Mouse (Mus musculus) adipocyte (in vitro differentiated cells): ENCODE data around the gene AW822073.
"Not testable (repeated sequence)": the region's sequence is repeated elsewhere in the genome, so short reads cannot be mapped to it uniquely, and the experiment has no call there.

Experiments
- DNase-seq: peaks from one replicate; pipeline ENCODE4 v3.0.0-alpha.2; 2016; ENCODE audit warnings: low spot score

Gene AW822073

DNA sequence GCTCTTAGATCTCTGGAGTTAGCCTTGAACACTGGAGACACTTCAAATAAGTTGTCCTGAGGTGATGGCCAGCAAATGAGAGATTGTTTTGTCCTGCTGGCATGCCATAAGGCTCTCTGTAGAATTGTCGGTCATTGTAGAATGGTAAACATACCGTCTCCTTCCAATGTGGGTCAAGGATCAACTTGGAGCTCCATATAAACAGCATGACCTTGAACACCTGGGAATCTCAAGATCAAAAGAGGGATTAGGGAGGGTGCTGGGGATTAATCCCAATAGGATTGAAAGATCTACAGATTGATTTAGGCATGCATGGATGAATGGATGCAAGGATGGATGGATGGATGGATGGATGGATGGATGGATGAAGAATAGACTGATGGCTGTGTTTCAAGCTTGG is 3.2 kb downstream of the AW822073 start:
- not testable (repeated sequence) for DNase-seq

DNA sequence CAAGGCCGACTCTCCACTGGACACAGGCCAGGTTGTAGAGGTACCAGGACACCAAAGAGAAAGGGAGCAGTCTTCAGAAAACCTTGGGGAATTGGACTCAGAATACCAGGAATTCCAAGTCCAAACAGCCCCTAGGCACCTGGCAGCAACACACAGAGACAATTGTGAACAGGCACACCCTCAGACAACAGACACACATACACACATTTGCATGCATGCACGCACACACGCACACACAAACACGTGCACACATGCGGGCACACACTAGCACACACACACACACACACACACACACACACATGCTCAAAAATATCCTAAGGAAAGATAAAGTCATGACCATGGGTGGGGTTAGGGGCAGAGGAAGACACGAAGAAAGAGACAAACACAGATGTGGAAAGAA is 4.0 kb downstream of the AW822073 start:
- no peak for DNase-seq

DNA sequence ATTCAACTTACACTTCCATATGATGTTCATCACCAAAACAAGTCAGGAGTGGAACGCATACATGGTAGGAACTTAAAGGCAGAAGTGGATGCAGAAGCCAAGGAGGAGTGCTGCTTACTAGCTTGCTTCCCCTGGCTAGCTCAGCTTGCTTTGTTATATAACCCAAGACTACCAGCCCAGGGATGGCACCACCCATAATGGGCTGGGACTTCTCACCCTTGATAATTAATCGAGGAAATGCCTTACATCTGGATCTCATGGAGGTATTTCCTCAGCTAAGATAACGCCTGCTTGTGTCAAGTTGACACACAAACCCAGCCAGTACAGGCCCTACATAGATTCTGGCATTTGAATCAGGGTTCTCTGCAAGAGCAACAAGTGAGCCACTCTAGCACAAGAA is 7.4 kb downstream of the AW822073 start:
- DNase-seq = no peak

DNA sequence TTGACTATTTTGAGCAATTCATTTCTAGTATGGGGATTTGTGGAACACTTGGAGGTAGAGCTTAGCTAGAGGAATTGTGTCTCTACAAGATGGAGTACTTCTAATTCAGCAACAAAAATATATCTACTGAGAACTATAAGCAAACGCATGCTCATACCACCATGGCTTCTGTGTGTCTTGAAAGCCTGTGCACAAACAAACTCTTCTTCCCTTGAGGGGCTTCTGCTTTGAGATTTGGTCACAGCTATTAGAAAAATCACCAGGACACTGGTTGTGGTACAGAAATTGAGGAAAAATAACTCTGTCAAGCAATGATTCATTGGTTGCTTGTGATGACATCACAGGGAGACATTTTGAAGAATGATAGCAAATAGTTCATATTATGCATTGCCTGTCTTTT is 9.4 kb downstream of the AW822073 start:
- no peak for DNase-seq

DNA sequence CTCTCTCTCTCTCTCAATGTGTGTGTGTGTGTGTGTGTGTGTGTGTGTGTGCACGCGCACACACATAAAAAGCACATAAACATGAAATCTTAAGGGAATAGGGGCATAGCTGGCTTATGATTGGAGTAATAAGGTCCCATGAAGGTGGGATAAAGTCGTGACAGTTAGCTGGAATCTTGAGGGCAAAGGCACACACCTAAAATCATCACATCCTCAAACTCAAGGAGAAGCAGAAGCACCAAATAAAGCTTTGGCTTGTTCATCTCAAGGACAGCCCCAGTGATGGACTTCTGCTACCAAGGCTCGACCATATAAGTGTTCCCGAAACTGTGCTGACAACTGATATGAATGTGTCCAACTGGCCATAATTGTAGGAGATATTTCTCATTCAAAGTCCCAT is 9.8 kb downstream of the AW822073 start:
- no peak for DNase-seq

DNA sequence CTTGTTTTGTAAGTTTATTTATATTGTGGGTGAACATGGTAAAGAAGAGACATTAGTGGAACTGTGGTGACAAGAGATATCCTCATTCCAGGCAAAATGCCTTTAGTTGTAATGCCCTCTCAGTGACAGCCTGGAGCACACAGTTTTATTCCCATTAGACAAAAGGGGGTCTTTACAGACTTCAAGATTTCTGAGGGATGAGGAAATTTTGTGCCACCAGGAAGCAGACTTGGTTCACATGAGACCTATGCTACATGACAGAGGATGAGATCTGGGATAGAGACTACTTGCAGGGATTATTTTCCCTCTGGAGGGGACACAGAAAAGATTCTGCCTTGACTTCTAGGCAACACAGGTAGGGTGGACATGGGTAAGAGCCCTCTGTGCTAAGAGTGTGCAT is 10.2 kb downstream of the AW822073 start:
- no peak for DNase-seq

DNA sequence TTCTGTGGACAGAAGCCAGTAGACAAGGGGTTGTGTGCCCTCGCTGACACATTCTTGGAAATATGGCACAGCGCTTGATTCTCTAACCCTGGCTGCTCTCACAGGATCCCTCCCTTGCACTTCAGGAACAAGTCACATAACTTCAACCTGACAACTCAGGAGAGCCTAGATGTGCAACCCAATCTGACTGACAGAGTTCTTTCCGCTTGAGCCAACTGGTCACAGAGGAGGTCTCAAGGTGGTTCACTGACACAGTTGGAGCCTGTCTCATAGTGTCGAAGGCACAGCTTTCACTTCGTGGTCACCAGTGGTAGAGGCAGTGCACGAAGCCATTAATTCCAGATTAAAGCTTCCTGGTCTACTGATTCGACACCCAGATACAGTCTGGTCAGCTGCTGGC is 12.5 kb downstream of the AW822073 start:
- no peak for DNase-seq

DNA sequence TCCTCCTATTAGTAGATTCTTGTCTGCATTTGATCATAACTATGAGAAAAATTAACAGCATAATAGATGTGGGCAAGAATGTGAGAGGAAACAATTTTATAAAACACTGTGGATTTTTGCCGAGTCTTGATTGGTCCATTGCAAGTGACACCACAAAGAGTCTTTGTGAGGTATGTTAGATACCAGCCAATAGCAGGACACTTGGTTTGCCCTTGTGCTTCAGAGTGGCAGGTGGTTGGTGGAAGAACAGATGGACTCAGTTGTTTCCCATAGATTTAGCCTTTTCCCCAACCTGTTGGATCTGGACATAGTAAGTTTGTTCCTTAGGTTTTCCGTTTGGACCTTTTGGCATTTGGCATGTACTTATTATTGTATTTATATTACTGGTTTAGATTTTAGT is 13.5 kb downstream of the AW822073 start:
- DNase-seq = no peak

DNA sequence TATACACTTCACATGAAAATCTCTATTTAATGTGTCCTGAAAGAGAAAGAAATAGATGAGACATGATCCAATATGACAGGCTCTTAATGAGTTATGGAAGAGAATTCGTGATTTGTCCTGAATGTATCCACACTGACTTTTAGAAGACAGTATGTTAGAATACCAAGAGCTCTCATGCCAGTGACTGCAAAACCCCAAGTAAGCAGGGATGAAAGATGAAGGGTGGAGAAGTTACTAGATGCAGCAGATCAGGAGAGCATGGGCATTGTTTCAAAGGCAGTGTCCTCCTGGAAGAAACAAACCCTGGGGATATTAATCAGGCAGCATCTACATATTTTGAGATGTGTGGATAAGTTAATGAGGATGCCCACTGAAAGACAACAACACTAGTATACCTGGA is 14.2 kb downstream of the AW822073 start:
- DNase-seq = no peak

DNA sequence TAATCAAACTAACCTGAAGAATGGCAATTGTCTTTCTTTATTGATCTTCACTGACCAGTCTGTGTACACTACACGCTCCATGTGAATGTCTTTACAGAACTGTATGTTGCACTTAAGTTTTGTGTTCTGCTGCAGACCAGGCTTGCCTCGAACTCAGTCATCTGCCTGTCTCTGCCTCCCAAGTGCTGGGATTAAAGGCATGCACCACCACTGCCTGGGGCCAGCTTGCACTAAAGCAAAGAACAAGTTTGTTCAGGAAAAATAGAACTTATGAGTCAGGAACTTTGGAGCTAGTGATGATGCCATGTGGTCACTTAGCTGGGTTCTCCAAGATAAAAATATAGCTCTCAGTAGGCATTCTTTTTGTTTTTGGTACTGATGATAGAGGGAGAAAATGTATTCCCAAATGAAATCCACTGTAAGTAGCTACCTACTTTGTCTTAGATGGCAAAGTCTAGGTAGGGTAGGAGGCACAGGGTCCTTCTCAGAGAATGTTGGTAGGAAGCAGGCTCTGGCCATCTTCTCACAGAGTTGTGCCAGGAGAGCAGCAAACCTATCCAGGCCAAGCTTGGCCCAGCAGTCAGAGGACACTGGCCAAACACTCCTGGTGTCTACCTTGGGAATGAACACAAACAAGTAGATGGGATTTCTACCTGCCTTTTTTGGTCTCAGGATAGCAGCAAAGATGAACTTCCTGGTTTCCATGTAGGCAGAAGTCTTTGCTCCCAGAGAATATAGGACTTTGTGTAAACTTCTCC is 14.8 kb downstream of the AW822073 start:
- no peak for DNase-seq

DNA sequence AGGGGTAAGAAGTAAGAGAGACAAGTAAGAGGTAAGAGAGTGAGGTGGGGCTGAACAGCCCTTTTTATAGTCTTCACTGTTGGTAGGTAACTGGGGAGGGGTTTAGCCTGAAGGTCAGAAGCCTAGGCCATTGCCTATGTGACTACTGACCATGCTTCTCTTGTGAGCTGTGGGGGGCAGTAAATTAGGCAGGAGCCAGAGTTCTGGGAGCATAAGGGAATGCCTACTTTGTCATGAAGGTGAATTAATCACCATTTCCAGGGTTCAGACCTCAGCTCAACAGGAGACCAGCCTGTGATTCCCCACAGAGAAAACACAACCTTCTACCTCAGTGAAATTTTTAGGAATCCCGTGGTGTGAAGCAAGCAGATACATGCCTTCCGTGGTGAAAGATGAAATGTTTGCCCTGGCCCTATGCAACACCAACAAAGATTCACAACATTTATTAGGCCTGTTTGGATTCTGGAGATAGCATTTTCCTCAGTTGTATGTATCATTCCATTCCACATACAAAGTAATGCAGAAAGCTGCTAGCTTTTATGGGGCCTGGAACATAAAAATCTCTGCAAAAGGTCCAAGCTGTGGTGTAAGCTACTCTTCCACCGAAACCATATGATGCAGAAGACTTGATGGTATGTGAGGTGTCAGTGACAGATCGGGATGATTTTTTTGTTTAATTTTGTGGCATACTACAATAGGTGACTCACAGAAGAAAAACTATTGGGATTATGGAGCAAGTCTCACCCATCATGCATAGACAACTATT is 17.9 kb downstream of the AW822073 start:
- DNase-seq = no peak

DNA sequence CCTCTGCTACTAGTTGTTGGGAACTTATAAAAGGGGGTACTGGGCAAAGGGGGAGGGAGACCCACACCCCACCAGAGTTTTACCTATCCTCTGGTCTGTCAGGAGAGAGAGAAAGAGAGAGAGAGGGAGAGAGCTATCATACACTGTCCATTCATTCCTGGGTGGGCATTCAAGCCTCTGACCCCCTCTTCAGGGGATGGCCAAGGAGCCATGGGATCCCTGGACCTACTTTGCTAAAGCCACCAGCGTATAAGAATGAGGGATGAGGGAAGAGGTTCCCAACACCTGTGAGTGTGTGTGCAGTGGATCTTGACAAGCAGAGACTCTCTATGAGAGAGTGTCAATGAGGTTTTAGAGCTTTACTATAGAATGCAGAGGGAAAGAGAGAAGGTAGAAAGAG is 18.7 kb downstream of the AW822073 start:
- no peak for DNase-seq
